Mouse (Mus musculus): ENCODE measurements around the gene Xrcc3. TPM values are rescaled to one million over a fixed set of nuclear protein-coding genes. Genes with fewer than 3 reads are reported as not detected.

Gene Xrcc3
- polyA plus RNA-seq, 1 experiment, result 2.2 TPM

DNA sequence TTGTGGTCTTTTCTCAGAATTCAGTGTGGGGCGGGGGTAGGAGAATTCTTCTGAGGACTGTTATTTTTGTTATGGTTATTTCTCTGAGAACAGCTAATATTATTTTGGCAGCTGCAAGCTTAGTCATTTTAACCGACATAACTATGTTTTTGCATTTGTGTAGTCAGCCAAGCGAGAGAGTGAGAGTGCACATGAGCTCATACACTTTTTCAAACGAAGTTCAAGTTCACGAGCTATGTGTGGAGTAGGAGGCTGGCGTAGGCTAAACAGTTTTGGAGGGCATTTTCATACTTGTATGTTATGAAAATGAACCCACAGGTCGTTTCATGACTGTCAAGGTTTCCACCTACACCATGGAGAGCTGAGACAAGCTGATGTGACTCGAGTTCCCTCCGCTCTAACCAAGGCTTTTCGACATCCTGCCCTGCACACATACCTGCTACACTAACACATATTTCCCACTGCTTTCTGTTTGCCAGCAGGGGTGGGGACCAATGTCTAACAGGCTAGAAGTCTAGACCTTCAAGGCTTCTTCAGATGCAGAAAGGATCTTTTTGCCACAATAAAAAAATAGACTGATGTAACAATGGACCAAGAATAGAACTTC is 45.2 kb downstream of the Xrcc3 start:
- Histone ChIP-seq H3K36me3 (replicated peaks; ENCODE audit: low read length) (peaks cover 68% of the 10 kb centered on the region), H3K27me3 (replicated peaks) (no peaks in the 10 kb centered on the region), H3K4me1 (peaks cover 53% of the 10 kb centered on the region), H3K4me3 (replicated peaks) (no peak overlapping the region), H3K9me3 (no peaks in the 10 kb centered on the region)
- TF ChIP-seq FLI1 (IDR thresholded peaks at IDR 0.05; ENCODE audit: low read length), result no peak
- no peak for TF ChIP-seq GATA1 (IDR thresholded peaks at IDR 0.05; ENCODE audit: borderline replicate concordance, low read length)

DNA sequence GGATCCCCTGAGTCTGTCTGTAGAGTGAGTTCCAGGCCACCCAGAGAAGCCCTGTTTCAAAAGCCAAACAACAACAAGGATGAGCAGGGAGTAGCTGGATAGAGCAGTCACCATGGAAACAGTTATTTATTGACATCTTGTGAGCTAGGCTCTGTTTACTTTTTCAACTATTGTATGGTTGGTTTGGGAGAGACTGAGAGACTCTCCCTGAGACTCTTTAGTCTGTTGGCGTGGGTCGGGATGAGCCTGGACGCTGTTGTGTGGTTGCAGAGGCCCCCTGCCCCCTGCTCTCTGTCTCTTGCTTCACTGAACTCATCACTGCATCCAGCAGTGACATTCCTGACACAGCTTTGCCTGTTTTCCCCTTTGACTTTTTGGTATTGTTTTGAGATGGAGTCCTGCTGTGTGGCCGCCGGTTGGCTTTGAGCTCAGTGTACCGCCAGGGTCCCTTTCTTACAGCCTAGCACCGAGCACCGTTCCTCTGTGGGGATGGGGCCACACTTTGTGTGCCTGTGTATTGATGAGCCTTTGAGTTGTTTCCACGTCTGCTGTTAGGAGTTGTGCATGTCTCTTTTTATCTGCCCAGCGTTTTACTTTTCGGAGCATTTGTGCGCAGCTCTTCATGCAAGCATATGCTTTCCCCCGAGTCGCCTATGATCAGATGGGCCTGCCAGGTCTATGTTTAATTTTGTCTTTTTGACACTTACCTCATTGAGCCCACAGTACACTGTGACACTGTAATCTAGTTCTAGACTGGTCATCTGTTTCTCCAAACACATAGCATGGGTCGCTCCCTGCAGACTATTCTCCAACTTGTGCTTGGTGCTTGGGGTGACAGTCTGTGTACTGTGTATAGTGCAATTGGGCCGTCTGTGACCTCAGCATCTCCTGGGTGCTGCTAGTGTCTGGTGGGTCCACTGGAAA is 47.1 kb downstream of the Xrcc3 start:
- TF ChIP-seq FLI1 (IDR thresholded peaks at IDR 0.05; ENCODE audit: low read length) (no peak), GATA1 (IDR thresholded peaks at IDR 0.05; ENCODE audit: borderline replicate concordance, low read length) (no peak)
- peaks cover 62% of the 10 kb centered on the region for H3K36me3 ChIP-seq (replicated peaks; ENCODE audit: low read length)
- peaks cover 72% of the 10 kb centered on the region for H3K4me1 ChIP-seq

DNA sequence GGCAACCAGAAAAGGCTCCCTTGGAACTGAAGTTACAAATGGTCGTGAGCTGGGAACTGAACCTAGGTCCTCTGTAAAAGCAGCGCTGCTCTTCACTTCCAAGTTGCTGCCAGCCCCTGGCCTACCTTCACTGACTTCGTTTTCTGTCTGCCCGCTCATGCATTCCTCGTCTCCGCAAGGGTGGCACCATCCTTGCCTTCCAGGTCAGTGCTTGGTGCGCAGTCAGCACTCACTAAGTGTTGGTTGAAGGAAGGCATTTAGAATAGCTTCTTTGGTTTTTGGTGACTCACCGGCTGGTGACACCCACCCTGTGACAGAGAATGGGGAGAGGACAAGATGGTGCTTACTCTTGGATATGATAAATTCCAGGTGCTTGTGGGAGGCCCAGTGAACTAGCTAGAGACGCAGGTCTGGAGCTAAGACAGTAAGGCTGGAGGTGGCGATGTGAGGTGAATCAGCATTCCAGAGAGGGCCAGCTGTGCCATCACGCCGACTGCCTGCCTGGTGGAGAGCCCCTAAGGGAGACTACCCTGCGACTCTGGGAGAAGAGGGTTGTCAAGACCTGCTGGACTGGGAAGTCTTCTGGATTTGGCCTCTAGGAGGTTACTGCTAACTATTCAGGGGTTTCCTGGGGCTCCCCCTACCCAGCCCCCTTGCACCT is 50.9 kb downstream of the Xrcc3 start:
- no peak for TF ChIP-seq GATA1 (IDR thresholded peaks at IDR 0.05; ENCODE audit: borderline replicate concordance, low read length)
- TF ChIP-seq FLI1 (IDR thresholded peaks at IDR 0.05; ENCODE audit: low read length), result no peak
- Histone ChIP-seq H3K4me1 (peaks cover 83% of the 10 kb centered on the region), H3K27me3 (replicated peaks) (no peaks in the 10 kb centered on the region), H3K4me3 (replicated peaks) (peak overlapping the region; percentile 57), H3K36me3 (replicated peaks; ENCODE audit: low read length) (peaks cover 37% of the 10 kb centered on the region), H3K9me3 (no peaks in the 10 kb centered on the region)

More for the DNA sequence above, 47.1 kb downstream of the Xrcc3 start:
- Histone ChIP-seq H3K9me3 (no peaks in the 10 kb centered on the region), H3K4me3 (replicated peaks) (no peak overlapping the region), H3K27me3 (replicated peaks) (no peaks in the 10 kb centered on the region)

DNA sequence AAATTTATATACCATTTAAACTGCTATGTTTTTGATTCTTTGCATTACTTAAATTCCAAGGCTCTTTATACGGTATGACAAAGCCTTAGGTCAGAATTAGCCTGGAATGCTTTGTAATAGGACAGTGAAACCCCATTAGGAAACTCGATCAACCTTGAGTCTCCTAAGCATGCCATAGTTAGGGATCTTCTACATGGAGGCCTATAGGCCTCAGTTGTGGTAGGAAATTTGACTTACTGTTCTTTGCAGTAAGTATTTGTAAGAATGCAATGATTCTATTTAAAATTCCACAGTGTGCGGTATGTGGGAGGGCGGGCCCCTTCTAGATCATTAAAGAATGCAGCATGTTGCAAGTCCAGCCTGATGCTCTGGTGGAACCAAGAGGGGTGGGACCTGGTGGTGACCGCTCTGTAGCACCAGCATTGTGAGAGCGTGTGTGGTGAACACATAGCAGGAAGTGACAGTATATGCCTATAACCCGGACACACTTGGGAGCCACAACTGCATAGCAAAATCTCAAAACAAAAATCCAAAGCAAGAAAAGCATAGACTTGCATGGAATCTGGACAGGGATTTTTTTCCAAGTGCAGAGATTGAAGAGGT is 53.3 kb downstream of the Xrcc3 start:
- no peaks in the 10 kb centered on the region for H3K27me3 ChIP-seq (replicated peaks)
- H3K9me3 ChIP-seq, result no peaks in the 10 kb centered on the region
- TF ChIP-seq FLI1 (IDR thresholded peaks at IDR 0.05; ENCODE audit: low read length), result no peak
- TF ChIP-seq GATA1 (IDR thresholded peaks at IDR 0.05; ENCODE audit: borderline replicate concordance, low read length), result no peak
- peak overlapping the region; percentile 99 for H3K4me3 ChIP-seq (replicated peaks)
- H3K4me1 ChIP-seq, result peaks cover 83% of the 10 kb centered on the region
- H3K36me3 ChIP-seq (replicated peaks; ENCODE audit: low read length), result peaks cover 22% of the 10 kb centered on the region

DNA sequence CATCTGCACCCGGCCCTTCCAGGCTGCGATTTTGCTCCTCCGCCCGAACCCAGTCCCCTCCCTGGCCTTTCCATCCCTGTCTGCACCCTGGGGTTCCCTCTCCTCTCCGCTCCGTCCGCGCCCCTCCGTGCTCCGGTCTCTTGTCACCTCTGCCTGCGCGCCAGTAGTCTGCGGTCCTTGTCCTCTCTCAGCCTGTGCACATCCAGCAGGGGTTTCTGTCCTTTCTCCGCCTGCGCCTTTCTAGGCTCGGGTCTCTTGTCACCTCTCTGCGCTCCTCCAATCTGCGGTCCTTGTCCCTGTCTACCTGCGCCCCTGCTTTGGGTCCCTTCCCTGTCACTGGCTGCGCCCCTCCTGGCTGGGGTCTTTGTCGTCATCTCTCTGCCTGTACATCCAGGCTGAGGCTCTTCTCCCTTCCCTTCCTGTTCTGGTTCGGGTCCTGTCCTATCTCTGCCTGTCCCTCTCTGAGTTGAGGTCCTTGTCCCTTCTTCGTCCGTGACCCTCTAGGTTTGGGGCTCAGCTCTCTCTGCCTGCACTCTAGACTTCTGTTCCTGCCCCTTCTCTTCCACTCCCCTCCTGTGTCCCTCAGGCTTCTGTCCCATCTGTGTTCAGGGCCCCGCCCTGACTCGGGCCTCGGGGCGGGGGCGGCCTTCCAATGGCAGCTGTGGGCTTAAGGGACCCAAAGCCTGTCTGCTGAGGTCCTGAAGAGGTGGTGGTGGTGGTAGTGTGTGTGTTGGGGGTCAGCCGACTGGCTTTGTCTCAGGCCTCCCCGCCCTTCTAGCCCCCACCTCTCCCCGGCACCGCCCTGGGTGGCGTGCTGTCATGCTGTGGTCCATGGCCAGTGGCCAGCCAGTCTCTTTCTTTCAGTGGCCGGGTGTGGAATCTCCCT is 54.3 kb downstream of the Xrcc3 start:
- Histone ChIP-seq H3K36me3 (replicated peaks; ENCODE audit: low read length) (peaks cover 20% of the 10 kb centered on the region), H3K4me1 (peaks cover 93% of the 10 kb centered on the region), H3K4me3 (replicated peaks) (peak overlapping the region; percentile 99), H3K9me3 (no peaks in the 10 kb centered on the region), H3K27me3 (replicated peaks) (no peaks in the 10 kb centered on the region)
- TF ChIP-seq FLI1 (IDR thresholded peaks at IDR 0.05; ENCODE audit: low read length), result no peak

DNA sequence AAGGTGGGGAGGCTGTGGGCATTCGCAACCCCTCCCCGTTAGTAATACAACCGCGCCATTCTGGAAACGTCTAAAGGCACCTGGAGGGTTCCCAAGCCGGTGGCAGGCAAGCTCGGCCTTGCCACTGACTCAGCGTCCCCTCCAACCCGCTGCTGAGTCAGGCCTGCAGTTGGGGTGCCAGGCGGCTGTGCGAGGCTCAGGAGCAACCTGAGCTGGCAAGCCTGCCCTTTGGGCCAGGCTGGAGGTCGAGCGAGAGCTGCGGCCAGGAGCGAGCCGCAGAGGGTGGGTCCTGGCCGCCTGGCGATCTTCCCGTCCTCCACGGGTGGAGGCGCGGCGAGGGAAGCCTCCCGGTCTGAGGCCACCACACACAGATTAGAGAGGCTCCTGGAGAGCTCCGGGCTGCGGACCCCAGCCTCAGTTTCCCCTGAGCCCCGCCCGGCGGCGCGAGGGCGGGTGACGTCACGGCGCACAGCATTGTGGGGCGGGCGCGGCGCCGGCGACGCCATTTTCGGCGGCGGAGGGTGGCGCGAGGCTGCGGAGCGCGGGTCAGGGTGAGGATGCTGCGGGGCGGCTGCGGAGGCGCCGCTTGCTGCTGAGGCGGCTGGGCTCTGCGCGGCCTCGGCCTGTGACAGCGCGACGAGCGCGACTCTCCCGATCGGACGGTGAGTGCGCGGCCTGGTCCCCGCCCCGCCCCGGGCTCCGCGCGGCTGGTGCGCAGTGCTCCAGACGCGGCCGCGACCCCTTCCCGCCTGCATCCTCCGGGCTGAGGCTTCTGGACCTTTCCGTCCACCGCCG is 55.1 kb downstream of the Xrcc3 start, which contains the start of gene Klc1:
Klc1 (plus strand) TSS at position 469 of the 795 bp plus-strand sequence.
- TF ChIP-seq GATA1 (IDR thresholded peaks at IDR 0.05; ENCODE audit: borderline replicate concordance, low read length), result no peak
- TF ChIP-seq FLI1 (IDR thresholded peaks at IDR 0.05; ENCODE audit: low read length), result no peak
- Histone ChIP-seq H3K36me3 (replicated peaks; ENCODE audit: low read length) (peaks cover 14% of the 10 kb centered on the region), H3K4me3 (replicated peaks) (peak within 1 kb of the TSS; percentile 99), H3K27me3 (replicated peaks) (no peaks in the 10 kb centered on the region), H3K4me1 (peaks cover 89% of the 10 kb centered on the region), H3K9me3 (no peaks in the 10 kb centered on the region)

DNA sequence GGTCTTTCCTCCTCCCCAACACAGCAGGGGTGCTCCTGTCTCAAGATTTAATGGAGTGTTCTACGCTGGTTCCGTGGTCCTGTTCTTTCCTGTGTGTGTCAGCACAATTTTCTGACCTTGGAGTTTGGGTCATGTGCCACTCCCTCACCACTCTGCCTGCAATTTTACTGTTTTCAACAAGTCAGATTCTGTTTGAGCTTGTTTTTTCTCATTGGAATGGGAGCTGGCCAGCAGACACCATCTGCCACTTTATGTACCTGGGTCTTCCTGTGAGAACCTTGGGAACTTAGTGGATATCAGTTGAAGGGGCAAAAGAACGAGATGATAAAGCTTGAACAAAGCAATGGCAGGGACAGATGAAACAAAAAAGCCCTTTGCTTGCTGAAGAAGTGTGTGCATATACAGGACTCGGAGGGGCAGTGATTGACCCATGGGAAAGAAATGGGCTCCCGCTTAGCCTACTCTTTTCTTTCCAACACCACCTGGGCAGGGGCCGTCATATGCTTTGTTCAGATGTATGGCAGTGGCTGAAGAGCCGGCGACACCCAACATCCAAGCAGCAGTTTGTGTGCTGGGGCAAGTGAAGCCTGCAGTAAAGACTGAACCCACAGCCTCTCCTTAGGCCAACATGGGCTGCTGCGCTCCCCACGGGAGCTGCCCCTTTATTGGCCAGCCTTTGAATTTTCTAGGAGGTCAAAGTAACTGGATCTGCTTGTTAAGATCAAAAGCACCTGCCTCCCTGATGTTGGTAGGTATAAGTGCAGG is 55.9 kb downstream of the Xrcc3 start:
- TF ChIP-seq GATA1 (IDR thresholded peaks at IDR 0.05; ENCODE audit: borderline replicate concordance, low read length) (no peak), FLI1 (IDR thresholded peaks at IDR 0.05; ENCODE audit: low read length) (no peak)
- Histone ChIP-seq H3K36me3 (replicated peaks; ENCODE audit: low read length) (peaks cover 6% of the 10 kb centered on the region), H3K4me3 (replicated peaks) (peak overlapping the region; percentile 99)

DNA sequence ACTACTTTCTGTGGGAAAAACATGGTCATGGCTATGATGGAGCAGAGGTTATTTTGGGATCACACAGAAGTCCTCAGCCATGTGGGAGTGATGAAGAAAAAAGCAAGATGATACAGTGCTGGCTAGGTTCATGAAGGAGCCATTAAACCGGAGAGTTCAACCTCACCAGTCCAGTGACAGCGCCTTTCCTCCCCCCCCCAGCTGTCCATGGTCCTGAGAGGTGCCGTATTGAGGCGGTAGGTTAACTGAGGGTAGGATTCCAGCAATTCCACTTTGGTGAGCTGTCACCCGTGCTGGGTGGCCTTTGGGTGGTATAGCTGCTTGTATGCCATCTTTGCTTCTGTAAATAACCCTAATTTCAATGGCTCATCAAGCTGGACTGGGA is 57.0 kb downstream of the Xrcc3 start:
- peaks cover 80% of the 10 kb centered on the region for H3K4me1 ChIP-seq
- peaks cover 3% of the 10 kb centered on the region for H3K9me3 ChIP-seq
- H3K27me3 ChIP-seq (replicated peaks), result no peaks in the 10 kb centered on the region
- TF ChIP-seq GATA1 (IDR thresholded peaks at IDR 0.05; ENCODE audit: borderline replicate concordance, low read length) (no peak), FLI1 (IDR thresholded peaks at IDR 0.05; ENCODE audit: low read length) (no peak)
- no peak overlapping the region for H3K4me3 ChIP-seq (replicated peaks)
- peaks cover 2% of the 10 kb centered on the region for H3K36me3 ChIP-seq (replicated peaks; ENCODE audit: low read length)

More for the DNA sequence above, 55.9 kb downstream of the Xrcc3 start:
- Histone ChIP-seq H3K4me1 (peaks cover 87% of the 10 kb centered on the region), H3K27me3 (replicated peaks) (no peaks in the 10 kb centered on the region), H3K9me3 (no peaks in the 10 kb centered on the region)

Data from megakaryocyte, embryonic 14.5 days (primary cell).